Mouse (Mus musculus) lung, postnatal 10 days (tissue): ENCODE results near the gene Sgk2.

Experiments
- DNase-seq: peaks from one replicate; pipeline ENCODE4 v3.0.0; 2021

Sgk2 gene

DNA sequence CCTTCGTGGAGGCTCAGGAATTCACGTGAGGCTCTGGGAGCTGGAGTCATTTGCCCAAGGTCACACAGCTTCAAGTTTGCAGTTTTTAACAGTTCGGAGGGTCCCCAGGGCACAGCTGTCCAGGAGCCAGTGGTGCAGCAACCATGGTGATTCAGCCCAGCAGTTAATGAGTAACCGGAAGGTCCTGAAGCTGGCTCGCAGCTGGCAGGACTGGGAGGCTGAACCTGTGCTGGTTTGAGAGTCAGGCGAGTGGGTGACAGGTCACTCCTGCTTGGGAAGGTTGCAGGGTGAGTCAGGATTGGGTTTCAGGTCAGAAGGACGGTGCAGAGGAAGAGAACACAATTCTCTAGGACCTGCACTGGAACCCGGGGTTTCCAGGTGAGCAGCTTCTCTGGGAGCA, at the start of gene Sgk2:
Gene Sgk2, plus strand, starts transcription at position 113 of the 400 bp plus-strand sequence.
- no peak for DNase-seq

DNA sequence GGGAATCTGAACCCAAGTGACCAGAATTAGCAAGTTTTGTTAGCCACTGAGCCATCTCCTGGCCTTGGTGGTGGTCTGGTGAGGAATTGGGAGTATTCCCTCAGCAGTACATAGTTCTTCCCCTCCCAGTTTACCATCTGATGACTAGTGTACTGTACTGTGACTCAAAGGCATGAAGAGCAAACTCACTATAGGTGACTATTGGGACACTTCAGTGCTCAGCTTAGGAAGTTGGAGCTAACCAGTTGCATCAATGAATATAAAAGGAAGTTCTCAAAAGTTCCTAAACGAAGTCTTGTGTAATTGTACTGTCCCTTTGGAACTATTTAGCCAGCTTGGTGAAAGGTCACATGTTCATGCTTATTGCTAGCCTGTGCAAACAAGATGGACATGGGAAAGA, 47.6 kb upstream of the Sgk2 start:
- DNase-seq, result no peak

DNA sequence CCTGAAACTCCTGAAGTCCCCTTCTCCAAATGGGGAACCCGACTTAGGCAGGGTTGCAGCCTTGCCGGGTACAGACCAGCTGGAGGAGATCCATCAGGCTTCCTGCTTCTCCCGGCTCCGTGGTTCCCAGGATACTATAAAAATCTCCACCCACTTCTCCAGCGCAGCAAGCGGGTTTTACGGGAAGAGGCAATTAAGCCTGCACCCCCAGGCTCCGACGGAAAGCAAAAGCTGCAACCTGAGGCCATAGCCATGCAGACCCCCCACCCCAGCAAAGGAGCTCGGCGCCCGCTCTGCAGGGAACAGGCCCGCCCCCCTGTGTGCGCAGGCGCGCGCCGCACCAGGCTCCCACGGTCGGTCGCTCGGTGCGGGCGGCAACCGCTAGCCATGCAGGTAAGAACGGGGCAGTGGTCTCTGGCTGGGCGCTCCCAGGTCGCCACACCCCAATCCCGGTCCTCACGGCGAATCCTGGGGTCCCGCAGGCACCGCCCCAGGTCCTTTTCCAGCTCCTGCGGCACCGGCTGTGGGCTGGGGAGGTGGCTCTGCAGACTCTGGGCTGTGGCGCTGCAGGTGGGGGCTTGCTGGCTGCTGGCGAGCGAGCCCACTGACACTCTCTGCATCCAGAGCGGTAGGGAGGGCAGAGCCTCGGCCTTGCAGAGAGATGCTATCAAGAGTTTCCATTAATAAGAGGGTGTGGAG, 43.8 kb upstream of the Sgk2 start, which contains the start of gene L3mbtl1:
Gene L3mbtl1, plus strand, starts transcription at position 325 of the 699 bp plus-strand sequence.
- DNase-seq, result no peak

DNA sequence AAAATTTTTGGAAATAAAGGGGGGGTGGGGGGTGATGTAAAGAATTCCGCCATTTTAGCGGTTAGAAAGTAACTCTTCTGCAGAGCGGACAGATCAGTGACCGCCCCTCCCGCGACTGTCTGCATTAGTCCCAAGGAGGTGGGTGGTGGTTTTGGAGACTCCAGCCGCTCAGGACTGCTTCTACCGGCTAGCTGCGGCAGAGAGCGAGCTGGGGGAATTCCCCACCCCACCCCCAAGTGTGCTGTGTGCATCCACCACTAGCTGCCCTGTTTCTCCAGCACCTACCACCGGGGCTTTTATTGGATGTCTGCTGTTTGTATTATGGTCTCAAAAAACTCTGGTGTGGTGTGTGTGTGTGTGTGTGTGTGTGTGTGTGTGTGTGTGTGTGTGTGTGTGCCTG, 43.2 kb upstream of the Sgk2 start:
- no peak for DNase-seq

DNA sequence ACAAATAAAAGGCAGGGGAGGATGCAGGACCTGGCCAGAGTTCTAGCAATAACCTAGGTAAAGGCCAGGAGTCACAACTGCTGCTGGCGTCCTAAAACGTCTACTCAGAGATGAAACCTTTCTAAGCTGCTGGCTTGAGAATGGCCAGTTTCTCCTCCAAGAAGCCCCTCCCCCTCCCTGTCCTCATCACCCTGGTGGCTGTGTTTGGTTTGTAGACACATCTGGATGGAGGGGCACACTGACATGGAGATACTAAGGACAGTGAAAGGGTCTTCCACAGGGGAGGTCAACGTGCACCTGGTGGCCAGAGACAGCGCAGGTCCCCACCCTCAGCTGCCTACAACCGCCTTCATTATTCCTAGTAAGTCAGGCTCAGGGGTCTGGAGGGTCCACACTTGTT, 40.2 kb upstream of the Sgk2 start:
- no peak for DNase-seq

DNA sequence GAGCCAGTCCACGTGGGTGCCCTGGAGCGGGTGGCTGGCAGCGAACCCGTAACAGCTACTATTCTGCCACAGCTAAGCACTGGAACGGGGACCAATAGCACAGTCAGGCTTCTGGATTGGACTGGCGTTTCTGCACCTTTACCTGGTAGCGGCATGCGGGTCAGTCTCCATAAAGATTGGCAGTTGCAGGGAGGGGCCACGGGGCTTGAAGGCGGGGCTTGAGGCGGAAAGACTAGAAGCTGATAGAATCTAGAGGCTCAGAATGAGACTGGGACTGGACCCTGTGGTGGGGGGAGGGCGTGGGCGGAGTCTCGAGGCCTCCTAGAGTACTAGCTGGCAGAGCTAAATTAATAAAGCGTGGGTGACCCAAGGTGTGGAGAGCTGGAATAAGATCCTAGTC, 39.4 kb upstream of the Sgk2 start:
- DNase-seq, result peak; percentile 43

DNA sequence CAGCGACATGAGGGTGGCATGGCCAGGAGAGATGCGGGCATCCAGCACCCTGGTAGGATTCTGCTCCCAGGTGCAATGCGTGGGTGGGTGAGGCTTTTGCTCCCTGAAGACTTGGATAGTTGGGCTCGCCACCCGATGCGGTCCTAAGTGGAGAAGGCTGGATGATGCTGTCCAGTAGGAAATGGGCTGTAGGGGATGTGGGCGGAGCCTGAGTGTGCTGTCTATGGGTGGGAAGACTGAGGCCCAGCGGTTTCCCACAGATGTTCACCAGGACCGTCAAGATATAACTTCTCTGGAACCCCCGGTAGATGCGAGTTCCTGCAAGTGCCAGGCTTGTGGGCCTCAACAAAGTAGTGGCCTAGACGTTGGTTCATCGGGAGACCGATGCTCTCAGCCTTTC, 38.9 kb upstream of the Sgk2 start:
- no peak for DNase-seq

DNA sequence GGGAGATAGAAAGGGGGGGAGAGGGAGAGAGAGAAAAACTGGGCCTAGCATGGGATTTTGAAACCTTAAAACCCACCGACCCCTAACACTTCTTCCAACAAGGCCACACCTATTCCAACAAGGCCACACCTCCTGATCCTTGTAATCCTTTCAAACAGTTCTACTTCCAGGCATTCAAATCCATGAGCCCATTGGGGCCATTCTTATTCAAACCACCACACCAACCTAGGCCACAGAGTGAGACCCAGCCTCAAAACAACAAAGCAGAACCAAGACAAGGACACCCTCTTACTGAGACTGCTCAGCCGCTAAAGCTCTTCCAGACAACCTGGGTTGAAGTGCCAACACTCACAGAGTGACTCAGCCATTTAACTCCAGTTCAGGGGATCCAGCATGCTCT, 36.4 kb upstream of the Sgk2 start:
- no peak for DNase-seq

DNA sequence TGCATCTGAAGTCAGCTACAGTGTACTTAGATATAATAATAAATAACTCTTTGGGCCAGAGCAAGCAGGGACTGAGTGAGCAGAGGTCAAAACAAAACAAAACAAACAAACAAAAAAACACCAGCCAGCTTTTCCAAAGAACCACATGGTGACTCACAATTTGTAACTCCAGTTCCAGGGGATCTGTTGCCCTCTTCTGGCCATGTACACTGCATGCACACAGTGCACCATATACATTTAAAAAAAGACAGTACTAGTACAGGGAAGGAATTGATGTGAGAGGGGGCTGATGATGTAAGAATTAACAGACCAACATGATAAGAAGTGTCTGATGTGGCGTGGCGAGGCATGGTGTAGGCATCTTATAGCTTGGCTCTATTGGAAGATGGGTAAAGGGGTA, 30.3 kb upstream of the Sgk2 start:
- DNase-seq, result no peak

DNA sequence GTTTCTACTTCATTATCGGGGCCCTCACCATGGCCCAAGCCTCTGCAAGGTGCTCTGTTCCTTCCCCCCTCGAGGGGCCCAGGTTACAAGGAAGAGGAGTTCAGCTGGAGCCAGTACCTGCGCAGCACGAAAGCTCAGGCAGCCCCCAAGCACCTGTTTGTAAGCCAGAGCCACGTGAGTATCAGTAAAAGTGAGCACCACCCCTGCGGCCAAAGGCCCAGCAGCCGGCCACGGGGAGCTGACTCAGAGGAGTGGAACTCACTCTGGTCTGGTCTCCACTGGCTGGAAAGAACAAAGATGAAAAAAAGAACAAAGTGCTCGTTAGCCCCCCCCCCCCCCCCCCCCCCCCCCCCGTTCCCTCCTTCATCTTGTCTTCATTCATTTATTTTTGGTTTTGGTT, 25.8 kb upstream of the Sgk2 start:
- DNase-seq, result no peak

DNA sequence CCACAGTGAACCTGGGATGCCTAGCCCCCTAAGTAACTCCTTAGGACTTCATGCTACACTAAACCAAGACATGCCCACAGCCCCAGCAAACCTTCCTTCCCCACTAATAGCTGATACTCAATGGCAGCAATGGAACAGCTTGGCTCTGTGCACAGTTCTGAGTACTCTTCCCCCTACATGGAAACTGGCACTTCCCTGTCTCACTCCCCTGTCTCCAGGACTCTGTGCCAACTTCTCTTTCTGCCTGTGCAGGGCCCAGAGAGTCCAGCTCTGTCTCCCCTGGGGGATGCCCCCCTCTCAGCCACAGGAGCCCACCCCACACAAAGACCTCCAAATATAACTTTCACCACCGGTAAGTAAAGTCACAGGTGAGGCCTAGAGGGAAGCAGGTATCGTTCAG, 20.4 kb upstream of the Sgk2 start:
- DNase-seq, result no peak

DNA sequence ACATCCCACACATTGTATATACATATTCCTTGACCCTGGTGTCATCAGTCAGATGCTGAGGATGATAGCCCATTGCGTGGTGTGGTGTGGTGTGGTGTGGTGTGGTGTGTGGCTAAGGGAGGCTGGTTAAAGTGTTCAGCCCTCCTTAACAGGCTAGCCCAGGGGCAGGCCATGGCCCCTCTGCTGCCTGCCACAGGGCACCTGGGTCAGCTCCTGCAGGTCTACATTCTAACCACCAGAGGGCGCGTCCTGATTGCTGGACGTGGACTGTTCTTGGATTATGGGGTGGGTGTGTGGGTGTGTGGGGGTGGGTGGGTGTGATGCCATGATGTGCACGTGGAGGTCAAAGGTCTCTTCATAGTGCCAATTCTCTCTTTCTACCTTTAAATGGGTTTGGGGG, 18.8 kb upstream of the Sgk2 start:
- DNase-seq, result peak; percentile 62

DNA sequence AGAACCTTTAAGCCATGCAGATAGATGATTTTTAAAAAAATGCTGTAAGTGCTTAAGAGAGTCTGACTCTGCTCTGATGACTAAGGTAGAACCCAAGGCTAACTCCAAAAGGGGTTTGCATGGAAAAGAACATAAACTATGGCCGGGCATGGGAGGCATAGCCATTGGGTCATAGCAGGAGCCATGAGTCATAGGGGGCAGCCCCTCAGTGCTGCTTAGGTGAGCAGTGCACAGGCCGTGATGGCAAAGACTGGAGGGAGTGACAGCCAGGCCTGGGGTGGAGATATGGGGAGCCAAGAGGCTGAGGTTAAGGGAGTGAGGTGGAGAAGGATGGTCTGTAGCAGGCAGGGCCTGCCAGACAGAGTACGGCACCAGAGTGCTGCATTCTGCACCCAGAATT, 18.0 kb upstream of the Sgk2 start:
- DNase-seq, result no peak

DNA sequence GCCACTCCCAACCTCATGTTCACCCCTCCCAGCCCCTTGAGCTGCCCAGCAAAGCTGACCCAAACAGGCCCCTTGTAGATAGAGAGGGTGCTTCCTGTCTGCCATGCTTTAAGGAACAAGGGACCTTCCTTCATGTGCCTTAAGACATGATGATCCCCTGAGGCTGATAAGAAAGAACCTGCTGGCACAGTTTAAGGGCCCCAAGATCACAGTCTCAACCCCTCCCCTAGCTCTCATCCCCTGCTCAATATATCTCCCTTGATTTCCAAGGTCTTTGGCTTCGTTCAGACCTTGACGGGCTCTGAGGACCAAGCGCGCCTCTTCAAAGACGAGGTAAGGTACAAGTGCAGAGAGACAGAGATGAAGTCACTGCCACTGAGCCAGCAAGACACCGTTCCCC, 16.2 kb upstream of the Sgk2 start:
- no peak for DNase-seq

DNA sequence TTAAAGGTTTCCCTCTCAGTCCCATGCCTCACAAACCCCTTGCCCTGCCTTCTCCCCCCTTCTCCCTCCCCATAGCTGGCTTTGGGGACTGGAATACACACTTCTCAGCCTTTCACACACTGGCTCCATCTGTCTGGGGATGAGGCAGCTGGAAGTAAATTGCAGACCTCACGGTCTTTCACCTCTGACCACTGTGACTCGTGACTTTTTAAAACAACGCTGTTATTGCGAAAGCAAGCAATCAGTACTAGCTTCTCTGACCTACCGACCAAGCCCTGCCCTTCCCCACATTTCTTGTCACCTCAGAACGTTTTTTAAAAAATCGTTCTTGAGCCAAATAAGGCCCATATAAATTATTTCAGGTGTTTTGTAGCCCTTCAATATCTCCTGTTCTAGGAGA, 14.4 kb upstream of the Sgk2 start:
- no peak for DNase-seq

DNA sequence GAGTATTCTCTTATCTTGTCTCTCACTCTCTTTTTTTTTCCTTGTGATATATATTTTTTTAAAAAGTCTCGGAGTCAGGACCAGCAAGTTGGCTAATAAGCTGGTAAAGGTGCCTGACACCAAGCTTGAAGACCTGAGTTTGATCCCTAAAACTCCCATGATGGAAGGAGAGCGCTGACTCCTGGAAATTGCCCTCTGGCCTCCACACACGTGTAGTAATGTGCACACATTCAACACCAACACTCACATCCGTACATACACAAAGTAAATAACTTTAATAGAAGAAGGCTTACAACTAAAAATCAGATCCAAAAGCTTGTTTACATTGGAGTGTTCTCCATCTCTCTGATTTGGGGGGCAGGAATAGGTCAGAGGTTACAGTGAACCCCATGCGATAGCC, 13.9 kb upstream of the Sgk2 start:
- DNase-seq, result no peak

DNA sequence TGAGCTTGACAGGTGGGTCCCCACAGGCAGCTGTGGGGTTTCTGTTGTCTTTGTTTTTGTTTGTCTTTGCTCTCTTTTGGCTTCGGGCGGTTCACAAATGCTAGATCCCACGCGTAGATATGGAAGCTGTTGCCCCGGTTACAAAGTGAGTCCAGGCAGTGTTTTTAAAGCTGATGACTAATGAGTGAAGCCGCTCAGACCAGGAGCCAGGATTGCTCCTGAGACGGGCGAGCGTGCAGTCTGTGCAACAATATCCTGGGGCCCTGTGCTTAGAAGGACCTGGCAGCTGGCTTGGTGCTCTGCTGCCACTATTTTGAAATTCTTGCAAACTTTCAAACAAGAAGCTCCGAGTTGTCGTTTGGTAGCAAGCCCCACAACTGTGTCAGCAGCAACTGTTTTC, 13.5 kb upstream of the Sgk2 start:
- DNase-seq, result no peak

DNA sequence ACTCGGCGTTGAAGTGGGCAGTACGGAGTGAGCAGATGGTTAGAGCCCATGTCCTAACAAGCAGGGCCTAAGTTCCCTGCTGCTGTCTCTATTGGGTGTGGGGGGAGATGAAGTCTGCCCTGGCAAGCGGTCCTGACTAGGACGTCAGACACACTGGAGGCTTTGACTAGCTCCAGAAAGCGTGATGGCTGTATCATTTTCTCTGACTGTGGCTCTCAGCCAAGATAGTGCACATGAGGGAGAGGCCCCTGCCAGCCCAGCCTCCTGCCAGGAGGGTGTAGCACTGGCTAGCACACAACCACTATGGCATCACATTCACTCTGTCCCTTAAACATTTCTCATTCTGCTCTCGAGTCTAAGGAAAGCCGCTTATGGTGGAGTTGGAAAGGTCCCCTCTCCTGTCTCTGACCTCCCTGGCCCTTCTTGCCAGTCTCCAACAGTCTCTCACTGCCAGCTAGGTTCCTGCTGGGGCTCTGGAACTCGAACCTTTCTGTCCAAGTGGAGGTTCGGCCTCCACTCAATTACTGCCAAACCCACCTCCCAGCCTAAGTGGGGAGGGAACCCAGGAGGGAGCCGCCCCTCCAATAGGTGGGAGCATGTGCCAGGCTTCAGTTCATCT, 11.9 kb upstream of the Sgk2 start:
- DNase-seq, result peak; percentile 22

DNA sequence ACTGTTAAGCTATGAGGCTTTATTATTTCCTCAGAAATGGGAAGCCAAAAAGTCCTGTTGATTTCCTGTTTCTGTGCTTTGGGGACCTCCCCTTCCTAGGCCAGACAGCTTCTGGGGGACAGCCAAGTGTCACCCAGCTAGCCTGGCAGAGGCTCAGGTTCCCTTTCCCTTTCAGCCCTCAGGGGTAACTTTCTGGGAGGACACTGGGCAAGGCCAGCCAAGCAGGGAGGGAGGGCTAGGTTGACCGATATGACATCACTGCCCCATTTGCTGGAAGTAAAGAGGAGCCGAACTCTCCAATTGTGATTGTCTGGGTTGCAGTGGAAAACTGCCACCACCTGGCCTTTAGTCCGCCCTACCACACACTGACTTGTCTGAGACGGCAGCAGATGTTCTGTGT, 11.1 kb upstream of the Sgk2 start:
- DNase-seq, result peak; percentile 70

DNA sequence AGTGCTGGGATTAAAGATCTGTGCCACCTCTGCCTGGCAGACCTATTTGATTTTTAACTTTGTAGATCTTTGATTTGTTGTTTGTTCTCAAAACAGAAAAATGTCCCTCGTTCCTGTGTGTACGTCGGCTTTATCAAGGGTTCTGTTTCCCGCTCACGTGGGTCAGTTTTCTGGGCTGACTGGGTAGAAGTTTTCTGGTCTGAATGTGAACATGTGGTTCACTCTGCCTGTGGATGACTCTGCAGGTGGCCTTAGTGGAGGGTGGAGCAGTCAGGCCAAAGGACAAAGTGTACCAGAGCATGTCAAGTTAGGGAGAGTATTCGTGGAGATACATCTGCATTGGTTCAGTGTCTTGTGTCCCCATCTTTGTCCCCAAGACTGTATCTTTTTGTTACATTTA, 2.7 kb upstream of the Sgk2 start:
- DNase-seq, result no peak

DNA sequence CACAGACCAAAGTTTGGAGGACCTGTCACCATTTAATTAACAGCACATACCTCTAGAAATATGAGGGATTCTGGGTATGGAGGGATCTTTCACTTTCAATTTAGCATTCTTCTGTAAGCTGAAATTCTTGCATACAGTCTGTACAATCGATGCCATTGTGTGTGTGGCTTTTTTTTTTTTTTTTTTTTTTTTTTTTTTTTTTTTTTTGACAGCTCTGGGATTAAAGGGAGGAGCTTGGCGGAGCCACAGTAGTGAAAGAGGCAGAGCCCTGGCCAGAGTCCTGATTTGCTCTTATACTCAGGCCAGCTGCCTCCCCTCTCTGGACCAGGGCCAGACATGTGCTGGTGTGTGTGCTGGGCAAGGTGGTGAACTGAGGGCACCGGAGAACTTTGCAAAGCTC, 1.2 kb upstream of the Sgk2 start:
- peak; percentile 72 for DNase-seq

DNA sequence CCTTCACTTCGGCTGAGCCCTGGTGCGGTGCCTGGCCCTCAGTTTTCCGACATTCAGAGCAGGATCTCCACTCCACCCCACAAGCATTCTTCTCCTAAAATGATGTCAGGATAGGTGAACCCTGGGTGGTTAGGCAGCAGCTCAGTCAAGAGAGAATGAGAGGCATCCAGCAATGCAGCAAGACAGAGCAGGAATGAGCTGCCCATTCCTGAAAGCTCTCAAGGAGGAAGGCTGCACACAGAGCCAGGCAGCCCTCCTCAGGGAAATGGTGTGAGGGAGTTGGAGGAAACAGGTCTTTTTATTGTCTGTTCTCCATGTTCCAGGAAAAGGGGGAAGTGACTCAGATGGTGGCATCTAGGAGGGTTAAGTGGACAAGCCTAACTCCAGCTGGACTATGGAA, 366 bp upstream of the Sgk2 start:
- DNase-seq, result no peak

DNA sequence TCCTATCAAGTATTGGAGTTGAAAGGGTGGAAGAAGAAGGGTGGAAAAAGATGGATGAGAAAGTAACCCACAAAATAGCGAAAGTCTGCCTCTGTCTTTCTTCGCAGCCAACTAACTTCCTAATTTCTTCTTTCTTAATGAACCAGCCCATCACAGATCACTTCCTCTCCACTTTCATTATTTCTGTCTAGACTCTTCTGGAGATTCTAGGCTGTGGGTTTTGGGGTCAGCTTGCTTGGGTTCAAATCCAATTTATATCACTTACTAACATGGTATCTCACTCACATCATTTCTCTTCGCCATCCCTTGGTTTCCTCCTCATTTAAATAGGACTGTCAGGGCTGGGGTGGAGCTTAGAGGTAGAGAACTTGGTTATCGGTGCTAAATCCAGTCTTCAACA, 1.1 kb downstream of the Sgk2 start:
- DNase-seq, result no peak

DNA sequence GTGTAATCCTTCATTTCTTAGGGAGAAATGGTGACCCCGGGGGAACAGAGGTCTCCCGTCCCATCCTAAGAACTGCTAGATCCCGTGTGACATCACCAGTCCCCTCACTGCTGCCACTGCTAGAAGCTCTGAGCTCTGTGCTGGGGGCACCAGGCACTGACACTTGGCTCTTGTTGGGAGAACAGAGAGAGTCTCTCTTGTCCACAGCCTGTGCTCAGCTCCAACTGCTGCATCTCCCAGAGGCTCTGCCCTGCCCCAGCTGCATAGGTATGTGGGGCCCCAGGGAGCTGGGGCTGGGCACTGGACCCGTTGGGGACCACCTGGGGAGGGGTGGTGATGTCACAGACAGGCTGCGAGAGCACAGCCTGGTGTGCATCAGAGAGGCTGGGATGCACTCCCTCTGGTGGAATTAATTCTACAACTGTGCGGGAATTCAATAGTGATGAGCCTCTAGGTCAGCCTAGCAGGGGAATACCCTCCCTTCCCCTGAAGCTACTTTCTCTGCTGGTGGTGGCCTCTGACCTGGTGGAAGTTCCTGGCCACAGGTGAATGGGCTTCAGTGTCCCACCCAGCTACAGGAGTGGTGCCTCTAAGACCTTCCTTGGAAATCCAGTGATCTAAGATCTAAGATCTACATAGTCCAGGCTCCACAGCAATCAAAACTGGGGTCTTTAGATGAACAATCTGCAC, 4.4 kb downstream of the Sgk2 start:
- no peak for DNase-seq

DNA sequence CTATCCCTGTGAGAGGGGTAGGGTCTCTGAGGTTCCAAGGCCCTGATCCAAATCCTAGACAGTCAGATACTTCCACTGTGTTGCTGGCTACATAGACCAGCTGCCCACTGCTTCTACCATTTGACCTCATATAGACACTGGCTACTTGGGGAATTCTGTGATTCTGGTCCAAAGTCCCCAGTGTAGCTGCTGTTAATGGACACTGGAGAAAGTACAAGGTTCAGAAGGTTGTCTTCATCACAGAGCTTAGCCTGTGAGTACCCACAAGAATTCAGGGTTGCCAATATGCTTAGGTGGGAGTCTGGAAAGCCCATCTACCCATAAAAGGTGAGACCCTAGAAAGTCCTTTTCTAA, 4.9 kb downstream of the Sgk2 start:
- DNase-seq, result no peak
